Mouse (Mus musculus) G1E (cell line): ENCODE data around the gene Hoxd8. TPM values are rescaled to one million over a fixed set of nuclear protein-coding genes. Genes with fewer than 3 reads are reported as not detected.

Source experiments
- ATAC-seq: 2 replicates; pipeline ENCODE4 v1.8.0; 2016; ENCODE audit warnings: mild to moderate bottlenecking; ENCODE audit not compliant: insufficient number of reproducible peaks, poor library complexity, low FRiP score, severe bottlenecking; ENCODE audit errors: extremely low read depth
- DNase-seq: peaks from one replicate; pipeline ENCODE4 v3.0.0; 2012; ENCODE audit warnings: low spot score
- H3K27me3 ChIP-seq: 2 replicates; pipeline ENCODE4 v1.6.1; 2012; ENCODE audit warnings: mild to moderate bottlenecking, low read length, inconsistent platforms; ENCODE audit not compliant: insufficient read depth
- H3K36me3 ChIP-seq: replicated peaks from 2 replicates; pipeline ENCODE3; 2012; ENCODE audit warnings: mild to moderate bottlenecking, inconsistent platforms
- H3K4me1 ChIP-seq: 2 replicates; pipeline ENCODE4 v1.6.1; 2012; ENCODE audit warnings: low read depth, low read length, inconsistent platforms, mixed read lengths; ENCODE audit not compliant: insufficient read depth
- H3K4me3 ChIP-seq: 2 replicates; pipeline ENCODE4 v1.5.1; 2012; ENCODE audit warnings: low read depth, mild to moderate bottlenecking, inconsistent platforms, low read length, moderate library complexity, mixed read lengths
- H3K9me3 ChIP-seq: replicated peaks from 2 replicates; pipeline ENCODE4 v1.6.1; 2012; ENCODE audit warnings: inconsistent platforms
- CTCF ChIP-seq: IDR thresholded peaks from 2 replicates; pipeline ENCODE4 v1.5.1; 2012; ENCODE audit warnings: low read depth, low read length, inconsistent platforms, mixed read lengths
- GATA1 ChIP-seq: IDR thresholded peaks from 2 replicates; pipeline ENCODE4 v1.6.1; 2012; ENCODE audit warnings: borderline replicate concordance, low read length, inconsistent platforms, mixed read lengths
- GATA2 ChIP-seq: IDR thresholded peaks from 2 replicates; pipeline ENCODE4 v1.6.1; 2012; ENCODE audit warnings: low read depth, low read length, inconsistent platforms, borderline replicate concordance
- POLR2AphosphoS5 ChIP-seq: IDR thresholded peaks from 2 replicates; pipeline ENCODE4 v1.6.1; 2012; ENCODE audit warnings: low read depth, low read length, inconsistent platforms; ENCODE audit not compliant: insufficient replicate concordance
- TAL1 ChIP-seq: conservative IDR thresholded peaks from 2 replicates; pipeline ENCODE4 v1.6.1; 2012; ENCODE audit warnings: low read depth, low read length, inconsistent platforms, mixed read lengths
- polyA plus RNA-seq: library from polyadenylated mRNA; stranded (reverse); fragments of >175 nt; gene quantifications from 2 replicates; pipeline ENCODE4 v1.2.3, GENCODE M21; 2012
- total RNA-seq, 2 experiments: library from RNA; stranded (forward) in 1 of 2; stranded (reverse) in 1 of 2; fragments of 200-1000 nt in 1 of 2; fragments of >200 nt in 1 of 2; fragmentation: Nextera tagmentation in 1 of 2; gene quantifications; 2 replicates each; pipeline ENCODE4 v1.2.3; 2014 to 2017

Hoxd8 gene
- total and polyA plus RNA-seq, 3 experiments, result not detected

- H3K4me1 ChIP-seq, result peaks cover 10% of the 10 kb centered on the region
- no peak overlapping the region for H3K4me3 ChIP-seq
- ATAC-seq, result no peak
- no peaks in the 10 kb centered on the region for H3K36me3 ChIP-seq
- TF ChIP-seq POLR2AphosphoS5 (no peak), CTCF (no peak), GATA2 (no peak)
- no peak for DNase-seq
- H3K9me3 ChIP-seq, result peaks cover 9% of the 10 kb centered on the region
- peaks cover 38% of the 10 kb centered on the region for H3K27me3 ChIP-seq
Observed at GRCm38 (mm10) chr2:74669650-74670235, 34.7 kb upstream of the Hoxd8 start.

GRCm38 (mm10) chr2:74670632-74671188 is 33.7 kb upstream of the Hoxd8 start:
- no peak for TF ChIP-seq TAL1
- no peak for TF ChIP-seq POLR2AphosphoS5
- no peak for TF ChIP-seq GATA2
- TF ChIP-seq GATA1, result no peak
- TF ChIP-seq CTCF, result no peak
- DNase-seq (no peak), ATAC-seq (no peak)
- Histone ChIP-seq H3K36me3 (no peaks in the 10 kb centered on the region), H3K4me3 (no peak overlapping the region), H3K4me1 (peaks cover 10% of the 10 kb centered on the region), H3K9me3 (peaks cover 9% of the 10 kb centered on the region), H3K27me3 (peaks cover 45% of the 10 kb centered on the region)

- TF ChIP-seq POLR2AphosphoS5 (no peak), TAL1 (no peak), GATA2 (no peak), CTCF (no peak)
- Histone ChIP-seq H3K36me3 (no peaks in the 10 kb centered on the region), H3K4me1 (peaks cover 10% of the 10 kb centered on the region), H3K4me3 (no peak overlapping the region), H3K9me3 (peaks cover 9% of the 10 kb centered on the region), H3K27me3 (peaks cover 51% of the 10 kb centered on the region)
- DNase-seq (no peak), ATAC-seq (no peak)
Observed at GRCm38 (mm10) chr2:74671847-74672246, 32.6 kb upstream of the Hoxd8 start.

- Histone ChIP-seq H3K4me1 (peaks cover 10% of the 10 kb centered on the region), H3K9me3 (peaks cover 9% of the 10 kb centered on the region), H3K4me3 (peak overlapping the region; percentile 65; the same call in 1 of the 2 replicates), H3K36me3 (no peaks in the 10 kb centered on the region), H3K27me3 (peaks cover 44% of the 10 kb centered on the region)
- DNase-seq (peak; percentile 51), ATAC-seq (no peak)
- TF ChIP-seq GATA1 (no peak), CTCF (no peak), TAL1 (no peak), GATA2 (no peak), POLR2AphosphoS5 (no peak)
Observed at GRCm38 (mm10) chr2:74672481-74673362, 31.7 kb upstream of the Hoxd8 start.

GRCm38 (mm10) chr2:74673835-74674425 is 30.5 kb upstream of the Hoxd8 start:
- no peak for TF ChIP-seq GATA1
- TF ChIP-seq CTCF, result no peak
- no peak for TF ChIP-seq TAL1
- no peak for TF ChIP-seq GATA2
- ATAC-seq (no peak), DNase-seq (no peak)
- H3K9me3 ChIP-seq, result no peaks in the 10 kb centered on the region
- no peak overlapping the region for H3K4me3 ChIP-seq
- H3K4me1 ChIP-seq, result peaks cover 10% of the 10 kb centered on the region
- H3K36me3 ChIP-seq, result no peaks in the 10 kb centered on the region
- peaks cover 39% of the 10 kb centered on the region for H3K27me3 ChIP-seq
